8 mouse cellular contexts compared by ENCODE assay signal in the genomic region with DNA sequence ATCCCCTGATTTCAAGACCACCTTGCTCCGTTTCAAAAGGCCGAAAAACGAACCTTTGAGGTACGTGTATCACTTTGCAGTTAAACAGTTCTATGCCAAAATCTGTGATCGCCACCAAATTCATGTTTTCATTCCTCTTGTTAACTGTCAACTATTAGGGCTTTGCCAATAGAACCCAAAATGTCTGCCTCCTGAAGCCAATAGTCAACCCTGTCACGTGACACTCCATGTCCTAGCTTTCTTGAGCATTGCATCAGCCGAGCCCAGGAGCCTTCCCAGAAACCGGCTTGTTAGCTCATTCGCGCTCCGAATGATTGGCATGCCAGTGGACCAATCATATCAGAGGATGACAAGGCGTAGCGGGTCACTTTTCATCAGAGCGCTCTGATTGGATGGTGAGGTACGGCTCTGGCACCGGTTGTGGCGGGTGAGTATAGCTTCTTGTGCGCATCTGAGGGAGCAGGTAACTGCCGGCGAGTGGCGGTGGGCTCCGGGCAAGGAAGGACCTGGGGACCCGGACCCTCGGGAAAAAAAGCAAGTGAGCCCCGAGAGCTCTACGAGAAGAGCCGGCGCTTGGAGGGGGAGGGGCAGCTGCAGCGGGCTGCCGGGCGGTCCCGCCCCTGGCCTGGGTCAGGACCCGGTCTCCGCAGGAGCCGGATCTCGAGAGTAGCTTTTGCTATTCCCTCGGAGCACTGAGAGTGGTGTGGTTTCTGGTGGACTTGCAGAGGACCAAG. TPM values are rescaled to one million over a fixed set of nuclear protein-coding genes. Genes with fewer than 3 reads are reported as not detected.
A peak's percentile ranks its signal among the peaks of the same experiment; 100 is the strongest.
DNase-seq lines count a peak whose midpoint lies in the region; ATAC-seq and TF ChIP-seq lines count a peak whose summit lies in the region.

No protein-coding gene starts in this region.

- WGBS in cerebellum, adult 2 months = 7% methylated on average over 37 of the region's 37 CpGs
- WGBS in forebrain, postnatal 0 days = 6% methylated on average over 37 of the region's 37 CpGs
- 7% methylated on average over 37 of the region's 37 CpGs for WGBS in lung, embryonic 15.5 days

- peak in 1 of 2 experiments; percentile 69; a peak in 2 of 4 replicates for TF ChIP-seq EP300 in MEL (IDR thresholded peaks at IDR 0.05; ENCODE audit: low read depth in 1 of 2, low read length in 2 of 2)

- H3K4me3 ChIP-seq in MEL (ENCODE audit: control insufficient read depth in 1 of 2, insufficient read depth in 1 of 2, low read depth in 2 of 2, low read length in 2 of 2) = peak overlapping the region; percentile 89 to 96
- peak overlapping the region; percentile 94 for H3K4me3 ChIP-seq in cerebellum, adult 2 months (replicated peaks; ENCODE audit: insufficient read depth, low read depth, low read length)
- H3K4me3 ChIP-seq in forebrain, postnatal 0 days (ENCODE audit: low read depth, low read length) = peak overlapping the region; percentile 80
- peak overlapping the region; percentile 71 for H3K4me3 ChIP-seq in lung, embryonic 15.5 days

- H3K4me2 ChIP-seq in forebrain, postnatal 0 days (ENCODE audit: low read depth) = peak overlapping the region; percentile 46
- H3K4me2 ChIP-seq in lung, embryonic 15.5 days = peak overlapping the region; percentile 62

- peak; percentile 100 for ATAC-seq in forebrain, postnatal 0 days
- peak; percentile 99 for ATAC-seq in lung, embryonic 15.5 days (ENCODE audit: borderline replicate concordance, extremely low read depth, low FRiP score, low TSS enrichment)

- peak overlapping the region; percentile 94 for H3K9ac ChIP-seq in MEL (ENCODE audit: control insufficient read depth, low read depth, low read length, poor library complexity, severe bottlenecking)
- H3K9ac ChIP-seq in forebrain, postnatal 0 days = peak overlapping the region; percentile 97
- peak overlapping the region; percentile 65 for H3K9ac ChIP-seq in lung, embryonic 15.5 days

- peak overlapping the region; percentile 93 for H3K27ac ChIP-seq in MEL (ENCODE audit: control insufficient read depth, low read depth, low read length)
- peak overlapping the region; percentile 72 for H3K27ac ChIP-seq in cerebellum, adult 2 months (ENCODE audit: insufficient read depth, low read length)
- peak overlapping the region; percentile 88 for H3K27ac ChIP-seq in forebrain, postnatal 0 days (ENCODE audit: low read depth, low read length)
- peak overlapping the region; percentile 62 for H3K27ac ChIP-seq in lung, embryonic 15.5 days

- TF ChIP-seq RAD21 in MEL (IDR thresholded peaks at IDR 0.05; ENCODE audit: low read depth, low read length) = no peak

- peak; percentile 87 to 91 for TF ChIP-seq POLR2A in MEL (IDR thresholded peaks at IDR 0.05; ENCODE audit: control insufficient read depth in 1 of 2, insufficient read depth in 1 of 2, low read depth in 1 of 2, low read length in 2 of 2, poor library complexity in 1 of 2)
- TF ChIP-seq POLR2A in cerebellum, adult 2 months (IDR thresholded peaks at IDR 0.05; ENCODE audit: borderline replicate concordance, insufficient read depth, low read length) = peak; percentile 60; the same call in 1 of the 2 replicates

- H3K9me3 ChIP-seq in MEL (replicated peaks; ENCODE audit: insufficient read depth, low read length) = no peaks in the 10 kb centered on the region
- no peaks in the 10 kb centered on the region for H3K9me3 ChIP-seq in forebrain, postnatal 0 days (ENCODE audit: low read length)
- no peaks in the 10 kb centered on the region for H3K9me3 ChIP-seq in lung, embryonic 15.5 days

- DNase-seq in MEL (ENCODE audit: low read depth, low spot score) = peak; percentile 100
- peak; percentile 97 to 100 for DNase-seq in cerebellum, adult 2 months
- peak; percentile 100 for DNase-seq in forebrain, postnatal 0 days
- DNase-seq in heart, postnatal 4 days = peak; percentile 98
- DNase-seq in layer of hippocampus, adult 8-10 months (ENCODE audit: low spot score in 2 of 2) = peak; percentile 99 to 100
- peak; percentile 98 for DNase-seq in ovary, adult 18-20 months (ENCODE audit: low spot score)
- DNase-seq in thymus, postnatal 0 days (ENCODE audit: low spot score) = peak; percentile 98

- no peak for TF ChIP-seq CTCF in MEL (IDR thresholded peaks at IDR 0.05 in 2 of 3, conservative IDR thresholded peaks at IDR 0.05 in 1 of 3; ENCODE audit: control insufficient read depth in 1 of 3, insufficient read depth in 1 of 3, low read depth in 2 of 3, low read length in 3 of 3, poor library complexity in 1 of 3, severe bottlenecking in 1 of 3)
- TF ChIP-seq CTCF in cerebellum, adult 2 months (IDR thresholded peaks at IDR 0.05; ENCODE audit: borderline replicate concordance, insufficient read depth, low read depth, low read length) = no peak
- no peak for TF ChIP-seq CTCF in forebrain, postnatal 0 days (IDR thresholded peaks at IDR 0.05; ENCODE audit: low read depth)

- peaks cover 46% of the 10 kb centered on the region for H3K79me2 ChIP-seq in MEL (ENCODE audit: control insufficient read depth, insufficient read depth, low read length, poor library complexity)

- no peaks in the 10 kb centered on the region for H3K27me3 ChIP-seq in MEL (ENCODE audit: control insufficient read depth in 1 of 2, insufficient read depth in 2 of 2, low read length in 2 of 2)
- no peaks in the 10 kb centered on the region for H3K27me3 ChIP-seq in cerebellum, adult 2 months (ENCODE audit: control insufficient read depth, insufficient read depth, low read length)
- no peaks in the 10 kb centered on the region for H3K27me3 ChIP-seq in forebrain, postnatal 0 days (ENCODE audit: insufficient read depth, low read length)
- peaks cover 4% of the 10 kb centered on the region; the same call in 1 of the 2 replicates for H3K27me3 ChIP-seq in lung, embryonic 15.5 days

- peaks cover 15 to 33% of the 10 kb centered on the region in 2 experiments for H3K36me3 ChIP-seq in MEL (ENCODE audit: control insufficient read depth in 1 of 2, insufficient read depth in 2 of 2, low read length in 2 of 2)
- H3K36me3 ChIP-seq in forebrain, postnatal 0 days (ENCODE audit: insufficient read depth) = peaks cover 16% of the 10 kb centered on the region
- H3K36me3 ChIP-seq in lung, embryonic 15.5 days = peaks cover 18% of the 10 kb centered on the region

- H3K4me1 ChIP-seq in MEL (ENCODE audit: control insufficient read depth in 1 of 2, insufficient read depth in 2 of 2, low read length in 2 of 2) = peaks cover 5 to 27% of the 10 kb centered on the region in 2 experiments
- H3K4me1 ChIP-seq in cerebellum, adult 2 months (ENCODE audit: control insufficient read depth, insufficient read depth, low read length) = peaks cover 3% of the 10 kb centered on the region; the same call in 1 of the 2 replicates
- peaks cover 8% of the 10 kb centered on the region for H3K4me1 ChIP-seq in forebrain, postnatal 0 days (ENCODE audit: insufficient read depth)
- peaks cover 16% of the 10 kb centered on the region for H3K4me1 ChIP-seq in lung, embryonic 15.5 days

RNA-seq across cellular contexts. Expression of gene Aars, which starts 0.7 kb away (rescaled TPM):
- 106 and 132 TPM in 2 replicates for total RNA-seq in MEL (2012; rRNA removed)
- 100 to 1,000 TPM in 1 of 2 experiments, 10 to 100 TPM in 1; 25.1 to 162 TPM for polyA plus RNA-seq in MEL (2012; ENCODE audit: insufficient read depth in 1 of 2, insufficient read length in 2 of 2, low read depth in 1 of 2, low replicate concordance in 2 of 2, missing spikeins in 1 of 2)
- polyA plus RNA-seq in cerebellum, adult 2 months (2012; rRNA removed) = 101 and 108 TPM in 2 replicates
- 79.3 and 106 TPM in 2 replicates for total RNA-seq in forebrain, postnatal 0 days (2014; rRNA removed)
- polyA plus RNA-seq in forebrain, postnatal 0 days (2015; fragmentation: Nextera tagmentation; extraction: Ambion mirVana) = 67.4 and 74.5 TPM in 2 replicates
- 10 to 100 TPM; 50.0 to 55.8 TPM for total RNA-seq in heart, postnatal 4 days (2021)
- 10 to 100 TPM; 78.6 to 89.6 (median 84.8) TPM for total RNA-seq in layer of hippocampus, adult 8-10 months (2022)
- 58.0 and 60.5 TPM in 2 replicates for polyA plus RNA-seq in lung, embryonic 15.5 days (2015; fragmentation: Nextera tagmentation; extraction: Ambion mirVana)
- 33.1 and 33.2 TPM in 2 replicates for polyA plus RNA-seq in thymus, postnatal 0 days (2015; fragmentation: Nextera tagmentation; extraction: Ambion mirVana)

RNA-seq across cellular contexts. Expression of gene Ddx19b, which starts 2.1 kb away (rescaled TPM):
- 17.8 and 18.1 TPM in 2 replicates for total RNA-seq in MEL (2012; rRNA removed)
- polyA plus RNA-seq in MEL (2012; ENCODE audit: insufficient read depth in 1 of 2, insufficient read length in 2 of 2, low read depth in 1 of 2, low replicate concordance in 2 of 2, missing spikeins in 1 of 2) = 100 to 1,000 TPM in 1 of 2 experiments, 10 to 100 TPM in 1; 18.6 to 112 TPM
- polyA plus RNA-seq in cerebellum, adult 2 months (2012; rRNA removed) = 13.6 and 14.9 TPM in 2 replicates
- 12.5 and 16.8 TPM in 2 replicates for total RNA-seq in forebrain, postnatal 0 days (2014; rRNA removed)
- polyA plus RNA-seq in forebrain, postnatal 0 days (2015; fragmentation: Nextera tagmentation; extraction: Ambion mirVana) = 4.9 and 5.5 TPM in 2 replicates
- 10 to 100 TPM; 11.8 to 13.1 TPM for total RNA-seq in heart, postnatal 4 days (2021)
- 10 to 100 TPM; 15.9 to 20.4 (median 16.6) TPM for total RNA-seq in layer of hippocampus, adult 8-10 months (2022)
- 7.0 and 7.3 TPM in 2 replicates for polyA plus RNA-seq in lung, embryonic 15.5 days (2015; fragmentation: Nextera tagmentation; extraction: Ambion mirVana)
- 10.2 and 10.6 TPM in 2 replicates for polyA plus RNA-seq in thymus, postnatal 0 days (2015; fragmentation: Nextera tagmentation; extraction: Ambion mirVana)

RNA-seq across cellular contexts. Expression of gene Exosc6, which starts 22.5 kb away (rescaled TPM):
- total RNA-seq in MEL (2012; rRNA removed) = 19.2 and 26.4 TPM in 2 replicates
- 1 to 10 TPM in 1 of 2 experiments, not detected in 1; 8.0 TPM for polyA plus RNA-seq in MEL (2012; ENCODE audit: insufficient read depth in 1 of 2, insufficient read length in 2 of 2, low read depth in 1 of 2, low replicate concordance in 2 of 2, missing spikeins in 1 of 2)
- not detected in 2 replicates for polyA plus RNA-seq in cerebellum, adult 2 months (2012; rRNA removed)
- 2.8 TPM in 1 of 2 replicates, not detected in the other for total RNA-seq in forebrain, postnatal 0 days (2014; rRNA removed)
- not detected in 2 replicates for polyA plus RNA-seq in forebrain, postnatal 0 days (2015; fragmentation: Nextera tagmentation; extraction: Ambion mirVana)
- total RNA-seq in heart, postnatal 4 days (2021) = not detected
- total RNA-seq in layer of hippocampus, adult 8-10 months (2022) = not detected
- 14.4 and 14.5 TPM in 2 replicates for polyA plus RNA-seq in lung, embryonic 15.5 days (2015; fragmentation: Nextera tagmentation; extraction: Ambion mirVana)
- polyA plus RNA-seq in thymus, postnatal 0 days (2015; fragmentation: Nextera tagmentation; extraction: Ambion mirVana) = 32.3 and 36.7 TPM in 2 replicates

RNA-seq across cellular contexts. Expression of gene Ddx19a, which starts 36.0 kb away (rescaled TPM):
- 17.0 and 17.3 TPM in 2 replicates for total RNA-seq in MEL (2012; rRNA removed)
- 100 to 1,000 TPM in 1 of 2 experiments, 10 to 100 TPM in 1; 59.0 to 168 TPM for polyA plus RNA-seq in MEL (2012; ENCODE audit: insufficient read depth in 1 of 2, insufficient read length in 2 of 2, low read depth in 1 of 2, low replicate concordance in 2 of 2, missing spikeins in 1 of 2)
- 29.4 and 32.1 TPM in 2 replicates for polyA plus RNA-seq in cerebellum, adult 2 months (2012; rRNA removed)
- total RNA-seq in forebrain, postnatal 0 days (2014; rRNA removed) = 32.5 and 44.3 TPM in 2 replicates
- 14.3 and 15.0 TPM in 2 replicates for polyA plus RNA-seq in forebrain, postnatal 0 days (2015; fragmentation: Nextera tagmentation; extraction: Ambion mirVana)
- total RNA-seq in heart, postnatal 4 days (2021) = 10 to 100 TPM; 46.5 to 49.7 TPM
- 10 to 100 TPM; 27.2 to 37.3 (median 31.0) TPM for total RNA-seq in layer of hippocampus, adult 8-10 months (2022)
- 13.0 and 14.0 TPM in 2 replicates for polyA plus RNA-seq in lung, embryonic 15.5 days (2015; fragmentation: Nextera tagmentation; extraction: Ambion mirVana)
- polyA plus RNA-seq in thymus, postnatal 0 days (2015; fragmentation: Nextera tagmentation; extraction: Ambion mirVana) = 15.9 and 16.9 TPM in 2 replicates

RNA-seq across cellular contexts. Expression of gene Clec18a, which starts 58.6 kb away (rescaled TPM):
- total RNA-seq in MEL (2012; rRNA removed) = not detected in 2 replicates
- not detected for polyA plus RNA-seq in MEL (2012; ENCODE audit: insufficient read depth in 1 of 2, insufficient read length in 2 of 2, low read depth in 1 of 2, low replicate concordance in 2 of 2, missing spikeins in 1 of 2)
- polyA plus RNA-seq in cerebellum, adult 2 months (2012; rRNA removed) = 0.41 and 0.57 TPM in 2 replicates
- total RNA-seq in forebrain, postnatal 0 days (2014; rRNA removed) = 0.33 and 0.38 TPM in 2 replicates
- 0.42 and 0.54 TPM in 2 replicates for polyA plus RNA-seq in forebrain, postnatal 0 days (2015; fragmentation: Nextera tagmentation; extraction: Ambion mirVana)
- total RNA-seq in heart, postnatal 4 days (2021) = not detected
- 1 to 10 TPM; 1.2 to 2.4 (median 1.5) TPM for total RNA-seq in layer of hippocampus, adult 8-10 months (2022)
- 0.17 TPM in 1 of 2 replicates, not detected in the other for polyA plus RNA-seq in lung, embryonic 15.5 days (2015; fragmentation: Nextera tagmentation; extraction: Ambion mirVana)
- polyA plus RNA-seq in thymus, postnatal 0 days (2015; fragmentation: Nextera tagmentation; extraction: Ambion mirVana) = 0.18 TPM in 1 of 2 replicates, not detected in the other

Comparison
In these comparisons a context has a peak if more than half of its experiments do, and no peak if none do; other contexts are left out.
1. Peak in every context shown above with its lines: DNase-seq, ATAC-seq, H3K4me3 ChIP-seq and H3K27ac ChIP-seq.